Mouse (Mus musculus) limb, embryonic 15.5 days (tissue): ENCODE results near the gene Zfp688. TPM values are rescaled to one million over a fixed set of nuclear protein-coding genes. Genes with fewer than 3 reads are reported as not detected.
"Not testable (repeated sequence)": the region's sequence is repeated elsewhere in the genome, so short reads cannot be mapped to it uniquely, and the experiment has no call there.

Experiments used
- ATAC-seq: fragments of 200-750 bp; cut with Nextera tagmentation; 2 replicates; pipeline ENCODE4 v1.8.0; 2017; ENCODE audit warnings: low read depth, moderate TSS enrichment; ENCODE audit not compliant: insufficient number of reproducible peaks, low FRiP score, low TSS enrichment
- H3K27ac ChIP-seq: fragments of 300-500 bp; sonication (generic); 2 replicates; pipeline ENCODE4 v1.5.1; 2015; ENCODE audit warnings: moderate library complexity, mild to moderate bottlenecking, inconsistent platforms
- H3K27me3 ChIP-seq: fragments of 300-500 bp; sonication (generic); 2 replicates; pipeline ENCODE4 v1.6.1; 2015; ENCODE audit warnings: inconsistent platforms
- H3K36me3 ChIP-seq: fragments of 300-500 bp; sonication (generic); 2 replicates; pipeline ENCODE4 v1.6.1; 2015; ENCODE audit warnings: inconsistent platforms
- H3K4me1 ChIP-seq: fragments of 300-500 bp; sonication (generic); 2 replicates; pipeline ENCODE4 v1.6.1; 2015; ENCODE audit warnings: inconsistent platforms
- H3K4me2 ChIP-seq: fragments of 300-500 bp; sonication (generic); 2 replicates; pipeline ENCODE4 v1.6.1; 2015; ENCODE audit warnings: mild to moderate bottlenecking, inconsistent platforms
- H3K4me3 ChIP-seq: fragments of 300-500 bp; sonication (generic); 2 replicates; pipeline ENCODE4 v1.5.1; 2015; ENCODE audit warnings: mild to moderate bottlenecking, inconsistent platforms
- H3K9ac ChIP-seq: fragments of 300-500 bp; sonication (generic); 2 replicates; pipeline ENCODE4 v1.6.1; 2015; ENCODE audit warnings: inconsistent platforms
- H3K9me3 ChIP-seq: fragments of 300-500 bp; sonication (generic); 2 replicates; pipeline ENCODE4 v1.6.1; 2016; ENCODE audit warnings: inconsistent platforms
- WGBS: fragments of 180-500 bp; shearing (Covaris S2); methylation state at CpG from one replicate; pipeline ENCODE4 v1.1.7; 2015; 5-methylcytosine and 5-hydroxymethylcytosine counted together
- polyA plus RNA-seq: library from polyadenylated mRNA; unstranded; fragments of >200 nt; fragmentation: Nextera tagmentation; extraction: Ambion mirVana; gene quantifications from 2 replicates; pipeline ENCODE4 v1.2.1, GENCODE M21; 2015

Gene Zfp688
- polyA plus RNA-seq, 1 experiment from 2014 or later: 24.0 TPM

DNA sequence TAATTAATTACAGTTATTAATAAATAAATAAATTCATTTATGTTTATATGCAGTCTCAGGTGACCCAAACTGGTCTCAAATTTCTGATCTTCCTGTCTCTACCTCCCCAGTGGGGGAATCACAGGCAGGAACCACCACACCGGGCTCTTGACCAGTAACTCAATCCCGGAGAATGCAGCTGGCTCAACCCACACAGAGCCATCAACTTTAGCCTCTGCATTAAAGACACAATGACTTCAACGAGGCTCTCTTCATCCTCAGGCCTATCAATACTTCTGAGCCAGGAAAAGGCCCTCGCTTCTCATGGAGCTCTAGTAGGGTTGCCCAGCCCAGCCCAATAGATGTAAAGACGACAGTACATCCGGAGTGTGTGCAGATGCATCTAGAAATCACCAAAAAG lies 17.8 kb downstream of the Zfp688 start:
- H3K4me1 ChIP-seq, H3K27me3 ChIP-seq, H3K36me3 ChIP-seq, H3K9ac ChIP-seq, H3K9me3 ChIP-seq, H3K4me3 ChIP-seq, H3K27ac ChIP-seq, ATAC-seq, H3K4me2 ChIP-seq: not testable (repeated sequence)
- WGBS: 89% methylated on average over 6 of the region's 6 CpGs

DNA sequence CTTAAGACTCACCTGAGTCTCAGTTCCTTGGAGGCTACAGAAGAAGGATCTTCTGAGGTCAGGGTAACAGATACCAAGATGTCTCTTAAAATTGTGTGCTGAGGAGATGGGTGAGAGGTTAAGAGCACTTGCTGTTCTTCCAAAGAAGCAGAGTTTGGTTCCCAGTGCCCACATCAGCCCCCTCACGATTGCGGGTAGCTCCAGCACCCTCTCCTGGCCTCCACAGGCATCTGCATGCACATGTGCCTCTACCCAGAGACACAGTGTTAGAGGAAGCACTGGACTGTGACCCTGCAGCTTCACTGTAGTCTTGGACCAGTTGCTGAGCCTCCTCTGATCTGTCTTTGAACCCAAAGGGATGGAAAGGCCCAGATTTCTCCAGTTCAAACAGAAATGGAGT lies 18.9 kb downstream of the Zfp688 start:
- H3K4me3 ChIP-seq: no peak overlapping the region
- no peaks in the 10 kb centered on the region for H3K9me3 ChIP-seq
- H3K36me3 ChIP-seq: peaks cover 7% of the 10 kb centered on the region
- WGBS: 41% methylated on average over 2 of the region's 2 CpGs
- ATAC-seq: no peak
- H3K27me3 ChIP-seq: no peaks in the 10 kb centered on the region
- H3K4me1 ChIP-seq: peaks cover 6% of the 10 kb centered on the region
- no peak overlapping the region for H3K9ac ChIP-seq
- no peak overlapping the region for H3K27ac ChIP-seq
- H3K4me2 ChIP-seq: no peak overlapping the region

DNA sequence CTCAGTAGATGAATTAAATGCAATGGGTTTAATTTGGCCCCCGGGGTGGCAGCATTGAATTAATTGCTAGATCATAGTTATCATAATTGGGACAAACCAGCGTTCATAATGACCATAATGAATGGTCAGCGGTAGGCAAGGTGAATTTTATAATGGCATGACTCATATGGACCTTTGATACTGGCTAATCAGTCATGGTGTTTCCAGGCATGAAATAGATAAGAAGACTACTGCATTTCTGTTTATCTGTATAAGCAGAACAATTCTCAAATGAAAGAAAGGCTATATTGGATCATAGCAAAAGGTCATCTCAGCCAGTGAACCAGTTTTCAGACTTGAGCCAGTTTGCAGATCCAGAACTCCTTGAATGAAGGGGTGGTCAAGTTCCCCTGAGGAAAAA lies 21.5 kb downstream of the Zfp688 start:
- Histone ChIP-seq H3K9ac (no peak overlapping the region), H3K27ac (no peak overlapping the region), H3K4me3 (no peak overlapping the region), H3K36me3 (peaks cover 7% of the 10 kb centered on the region), H3K4me1 (no peaks in the 10 kb centered on the region), H3K27me3 (no peaks in the 10 kb centered on the region), H3K9me3 (no peaks in the 10 kb centered on the region), H3K4me2 (no peak overlapping the region)
- ATAC-seq: no peak
- WGBS: 61% methylated on average over 3 of the region's 3 CpGs

DNA sequence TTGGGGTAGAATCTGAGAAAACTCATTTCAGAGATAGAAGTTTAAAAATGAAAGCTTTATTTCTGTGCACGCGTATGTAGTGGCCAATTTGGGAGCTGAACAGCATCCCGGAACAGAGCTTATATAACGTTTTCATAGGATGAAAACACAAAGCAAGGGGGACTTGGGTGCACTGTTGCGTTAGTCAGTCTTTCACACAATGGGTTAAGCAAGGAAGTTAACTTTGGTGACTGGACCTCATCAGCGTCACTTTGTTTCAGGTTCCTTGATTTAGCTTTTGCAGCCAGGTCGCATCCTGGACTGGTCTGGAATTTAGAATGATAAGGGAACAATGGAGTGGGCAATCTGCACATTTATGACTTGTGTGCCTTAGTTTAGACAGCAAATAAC lies 27.9 kb downstream of the Zfp688 start:
- peak overlapping the region; percentile 81 for H3K4me2 ChIP-seq
- WGBS: 13% methylated on average over 7 of the region's 7 CpGs

DNA sequence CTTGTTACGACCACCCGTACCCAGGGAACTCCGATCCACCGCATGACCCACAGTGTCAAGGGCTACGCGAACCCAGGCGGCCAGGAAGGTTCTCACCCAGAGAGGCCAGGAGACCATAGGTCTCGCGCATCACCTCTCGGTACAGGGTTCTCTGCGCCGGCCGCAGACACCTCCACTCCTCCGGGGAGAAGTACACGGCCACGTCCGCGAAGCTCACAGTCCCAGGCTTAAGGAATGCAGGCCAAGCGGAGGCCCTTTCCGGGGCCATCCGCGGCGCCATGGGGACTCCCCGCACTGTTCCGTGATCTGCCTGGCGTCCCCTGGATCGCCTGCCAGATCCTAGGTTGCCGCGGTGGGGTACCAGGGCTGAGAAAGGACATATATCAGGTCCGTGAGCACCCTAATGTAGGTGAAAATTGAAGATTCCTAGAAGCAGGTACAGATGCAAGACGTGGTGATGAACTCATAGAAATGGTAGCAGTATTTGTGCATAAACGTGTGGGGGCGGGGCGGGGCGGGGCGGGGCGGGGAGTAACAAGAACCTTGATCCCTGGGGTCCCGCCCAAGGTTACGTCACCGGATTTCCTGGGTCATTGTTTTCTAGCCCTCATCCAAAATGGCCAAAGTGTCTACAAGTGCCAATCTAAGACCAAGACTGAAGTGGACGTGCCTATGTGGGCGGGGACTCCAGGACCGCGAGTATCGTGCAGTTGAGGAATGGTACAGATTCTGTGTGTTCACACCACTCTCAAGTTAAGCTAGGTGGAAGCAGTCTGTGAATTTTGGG lies 28.5 kb downstream of the Zfp688 start, which contains the start of gene E430018J23Rik:
TSS of gene E430018J23Rik (minus strand) at position 473 of the 787 bp plus-strand sequence.
- ATAC-seq: peak; percentile 89
- peaks cover 11% of the 10 kb centered on the region for H3K36me3 ChIP-seq
- under 1% methylated on average over 45 of the region's 45 CpGs for WGBS

More for the DNA sequence above, 27.9 kb downstream of the Zfp688 start:
- Histone ChIP-seq H3K27ac (peak overlapping the region; percentile 90), H3K4me1 (peaks cover 7% of the 10 kb centered on the region), H3K9me3 (no peaks in the 10 kb centered on the region), H3K9ac (peak overlapping the region; percentile 17; the same call in 1 of the 2 replicates), H3K27me3 (no peaks in the 10 kb centered on the region), H3K4me3 (peak overlapping the region; percentile 68), H3K36me3 (peaks cover 11% of the 10 kb centered on the region)
- no peak for ATAC-seq

DNA sequence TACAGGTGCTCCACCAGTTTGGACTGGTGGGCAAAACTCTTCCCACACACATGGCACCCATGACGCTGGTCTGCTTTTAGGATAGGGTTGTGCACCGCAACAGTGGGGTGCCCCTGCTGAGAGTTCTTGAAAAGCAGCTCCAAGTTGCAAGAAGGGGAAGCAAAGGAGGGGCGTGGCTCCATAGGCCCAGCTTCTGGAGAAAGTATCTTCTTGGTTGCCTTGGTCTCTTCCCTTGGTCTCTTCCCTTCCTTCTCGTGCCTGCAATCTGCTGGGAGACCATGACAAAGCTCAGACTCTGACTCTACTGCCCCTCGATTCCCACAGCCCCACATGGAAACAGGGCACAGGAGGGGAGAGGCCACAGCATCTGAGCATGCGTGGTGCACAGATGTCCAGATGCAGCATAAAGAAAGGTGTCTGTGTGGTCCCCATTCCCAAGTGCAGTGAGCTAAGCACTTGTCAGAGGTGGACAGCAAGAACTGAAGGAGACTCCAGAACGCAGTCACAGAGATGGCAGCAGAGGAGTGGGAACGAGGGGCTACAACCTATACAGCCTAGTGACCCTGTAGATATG lies 29.5 kb downstream of the Zfp688 start:
- 84% methylated on average over 8 of the region's 8 CpGs for WGBS
- peaks cover 11% of the 10 kb centered on the region for H3K36me3 ChIP-seq
- peaks cover 7% of the 10 kb centered on the region for H3K4me1 ChIP-seq
- peak overlapping the region; percentile 68 for H3K4me3 ChIP-seq
- no peaks in the 10 kb centered on the region for H3K27me3 ChIP-seq
- H3K9me3 ChIP-seq: no peaks in the 10 kb centered on the region
- ATAC-seq: no peak
- peak overlapping the region; percentile 17; the same call in 1 of the 2 replicates for H3K9ac ChIP-seq
- 0 out of 2 replicates have a peak overlapping the region, but pooled peaks have one; percentile 90 for H3K27ac ChIP-seq
- H3K4me2 ChIP-seq: peak overlapping the region; percentile 81

More for the DNA sequence above, 28.5 kb downstream of the Zfp688 start, which contains the start of gene E430018J23Rik:
- peak within 1 kb of the TSS; percentile 76 for H3K9ac ChIP-seq
- H3K4me1 ChIP-seq: peaks cover 7% of the 10 kb centered on the region
- peak within 1 kb of the TSS; percentile 90 for H3K27ac ChIP-seq
- H3K9me3 ChIP-seq: no peaks in the 10 kb centered on the region
- no peaks in the 10 kb centered on the region for H3K27me3 ChIP-seq
- H3K4me3 ChIP-seq: peak within 1 kb of the TSS; percentile 68
- peak within 1 kb of the TSS; percentile 81 for H3K4me2 ChIP-seq

DNA sequence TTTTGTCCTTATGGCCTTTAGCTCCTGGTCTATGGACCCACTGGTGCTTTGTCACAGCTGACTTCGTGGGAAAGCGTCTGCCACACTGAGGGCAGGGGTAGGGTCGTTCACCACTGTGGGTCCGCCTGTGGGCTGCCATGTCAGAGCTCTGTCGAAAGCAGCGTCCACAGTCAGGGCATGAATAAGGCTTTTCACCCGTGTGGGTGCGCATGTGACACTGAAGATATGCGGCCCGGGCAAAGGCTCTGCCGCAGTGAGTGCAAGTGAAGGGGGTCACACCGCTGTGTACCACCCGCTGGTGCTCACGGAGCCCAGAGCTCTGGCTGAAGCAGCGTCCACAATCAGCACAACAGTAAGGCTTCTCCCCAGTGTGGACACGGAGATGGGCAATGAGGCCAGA lies 30.3 kb downstream of the Zfp688 start:
- no peak overlapping the region for H3K4me3 ChIP-seq

DNA sequence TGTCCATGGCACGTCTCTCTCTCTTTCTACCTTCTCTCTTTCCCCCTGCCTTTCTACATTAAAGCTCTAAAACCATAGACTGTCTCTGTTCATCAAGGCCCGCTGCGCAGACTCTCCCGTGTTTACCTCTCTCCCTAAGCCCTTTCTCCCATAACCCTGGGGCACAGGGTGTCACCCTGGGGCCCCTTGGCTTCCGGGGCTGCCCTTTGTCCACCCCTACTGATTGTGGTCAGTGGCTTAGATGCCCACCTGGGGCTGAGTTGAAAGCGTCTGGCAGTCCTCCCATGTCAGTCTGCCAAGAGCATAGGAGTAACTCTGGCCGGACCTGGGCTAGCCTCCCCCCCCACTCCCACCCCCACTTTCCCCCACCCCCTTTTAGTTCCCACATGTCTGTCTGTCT lies 31.6 kb downstream of the Zfp688 start:
- Histone ChIP-seq H3K4me3 (no peak overlapping the region), H3K27me3 (no peaks in the 10 kb centered on the region), H3K9me3 (no peaks in the 10 kb centered on the region), H3K36me3 (peaks cover 15% of the 10 kb centered on the region), H3K27ac (no peak overlapping the region), H3K4me1 (peaks cover 7% of the 10 kb centered on the region), H3K4me2 (no peak overlapping the region), H3K9ac (no peak overlapping the region)
- ATAC-seq: no peak
- WGBS: 82% methylated on average over 7 of the region's 7 CpGs

More for the DNA sequence above, 30.3 kb downstream of the Zfp688 start:
- Histone ChIP-seq H3K4me1 (peaks cover 7% of the 10 kb centered on the region), H3K9ac (no peak overlapping the region), H3K36me3 (peaks cover 11% of the 10 kb centered on the region), H3K9me3 (no peaks in the 10 kb centered on the region), H3K4me2 (no peak overlapping the region), H3K27ac (no peak overlapping the region), H3K27me3 (no peaks in the 10 kb centered on the region)
- no peak for ATAC-seq
- WGBS: 94% methylated on average over 16 of the region's 16 CpGs

DNA sequence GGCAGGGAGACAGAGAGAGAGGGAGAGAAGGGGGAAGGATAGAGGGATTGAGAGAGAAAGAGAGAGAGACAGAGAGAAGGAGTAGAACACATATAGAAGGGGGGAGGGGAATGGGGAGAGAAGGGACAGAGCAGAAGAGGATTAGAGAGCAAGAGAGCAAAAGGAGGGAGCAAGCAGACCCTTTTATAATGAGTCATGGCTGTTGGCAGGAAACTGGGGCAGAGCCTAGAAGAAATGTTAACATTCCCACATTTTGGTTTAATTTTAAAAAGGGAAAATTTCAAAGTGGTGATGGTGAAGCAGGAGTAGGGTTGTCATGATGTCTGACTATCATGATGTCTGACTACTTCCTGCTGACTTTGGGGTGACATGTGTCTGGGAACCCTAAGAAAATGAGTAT lies 33.7 kb downstream of the Zfp688 start:
- not testable (repeated sequence) for H3K9ac ChIP-seq, H3K9me3 ChIP-seq, ATAC-seq, H3K4me1 ChIP-seq, H3K27ac ChIP-seq, H3K27me3 ChIP-seq, H3K4me2 ChIP-seq, H3K4me3 ChIP-seq
- H3K36me3 ChIP-seq: peaks cover 25% of the 10 kb centered on the region

DNA sequence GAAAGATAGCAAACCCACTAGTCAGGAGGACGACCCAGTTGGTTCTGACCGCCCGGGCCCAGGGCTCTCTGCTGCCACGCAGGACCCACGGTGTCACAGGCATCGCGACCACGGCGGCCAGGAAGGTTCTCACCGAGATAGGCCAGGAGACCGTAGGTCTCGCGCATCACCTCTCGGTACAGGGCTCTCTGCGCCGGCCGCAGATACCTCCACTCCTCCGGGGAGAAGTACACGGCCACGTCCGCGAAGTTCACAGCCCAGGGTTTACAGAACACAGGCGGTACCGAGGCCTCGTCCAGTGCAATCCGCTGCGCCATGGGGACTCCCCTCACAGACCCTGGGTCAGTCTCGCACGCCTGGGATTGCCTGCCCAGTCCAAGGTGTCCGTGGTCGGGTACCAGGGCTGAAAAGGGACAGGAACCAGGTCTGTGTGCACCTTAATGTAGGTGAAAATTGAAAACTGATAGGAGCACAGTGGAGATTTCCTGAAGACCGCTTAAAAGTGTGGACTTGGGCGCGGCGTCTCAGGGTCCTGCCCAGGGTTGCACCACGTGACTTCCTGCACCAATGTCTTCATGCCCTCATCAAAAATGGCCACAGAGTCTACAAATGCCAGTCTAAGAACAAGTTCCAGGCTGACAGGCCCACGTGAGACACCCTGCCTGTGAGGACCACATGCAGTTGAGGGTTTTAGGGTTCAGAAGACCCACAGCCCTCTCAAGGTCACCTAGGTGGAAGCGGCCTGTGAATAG lies 35.1 kb downstream of the Zfp688 start, which contains the start of gene 9130019O22Rik:
TSS of gene 9130019O22Rik (minus strand) at position 526 of the 752 bp plus-strand sequence.
- ATAC-seq: peak; percentile 87
- 0 out of 2 replicates have a peak within 1 kb of the TSS, but pooled peaks have one; percentile 27 for H3K27ac ChIP-seq
- H3K4me1 ChIP-seq: no peaks in the 10 kb centered on the region
- H3K4me3 ChIP-seq: peak within 1 kb of the TSS; percentile 55
- WGBS: 15% methylated on average over 38 of the region's 38 CpGs
- peaks cover 21% of the 10 kb centered on the region for H3K36me3 ChIP-seq
- H3K27me3 ChIP-seq: no peaks in the 10 kb centered on the region
- peak within 1 kb of the TSS; percentile 47 for H3K9ac ChIP-seq
- peak within 1 kb of the TSS; percentile 67 for H3K4me2 ChIP-seq
- H3K9me3 ChIP-seq: peaks cover 7% of the 10 kb centered on the region; the same call in 1 of the 2 replicates

DNA sequence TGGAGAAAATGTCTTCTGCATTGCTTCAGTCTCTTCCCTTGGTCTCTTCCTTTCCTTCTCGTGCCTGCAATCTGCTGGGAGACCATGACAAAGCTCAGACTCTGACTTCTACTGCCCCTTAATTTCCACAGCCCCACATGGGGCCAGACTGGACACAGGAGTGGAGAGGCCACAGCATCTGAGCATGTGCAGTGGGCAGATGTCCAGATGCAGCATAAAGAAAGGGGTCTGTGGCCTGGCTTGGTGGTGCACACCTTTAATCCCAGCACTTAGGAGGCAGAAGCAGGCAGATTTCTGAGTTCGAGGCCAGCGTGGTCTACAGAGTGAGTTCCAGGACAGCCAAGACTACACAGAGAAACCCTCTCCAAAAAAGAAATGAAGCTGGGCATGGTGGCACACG lies 36.3 kb downstream of the Zfp688 start:
- H3K36me3 ChIP-seq: peaks cover 14% of the 10 kb centered on the region
- H3K4me1 ChIP-seq, H3K27me3 ChIP-seq, H3K9me3 ChIP-seq, H3K9ac ChIP-seq, H3K27ac ChIP-seq, H3K4me3 ChIP-seq, ATAC-seq, H3K4me2 ChIP-seq: not testable (repeated sequence)
- WGBS: 97% methylated on average over 4 of the region's 4 CpGs
